Mouse (Mus musculus): ENCODE data around the gene Mettl9. TPM values are rescaled to one million over a fixed set of nuclear protein-coding genes. Genes with fewer than 3 reads are reported as not detected.
"Not testable (repeated sequence)": the region's sequence is repeated elsewhere in the genome, so short reads cannot be mapped to it uniquely, and the experiment has no call there.

Gene Mettl9
- 10 to 100 TPM; 20.4 to 26.1 (median 23.6) TPM for total RNA-seq (2022)

GRCm38 (mm10) chr7:121033856-121034652 lies at the start of gene Mettl9:
TSS of gene Mettl9 (plus strand) at chr7:121034445.
- DNase-seq (ENCODE audit: low spot score in 2 of 2): peak; percentile 81 to 87

GRCm38 (mm10) chr7:120991191-120991590 lies 43.1 kb upstream of the Mettl9 start:
- DNase-seq (ENCODE audit: low spot score in 2 of 2): no peak

GRCm38 (mm10) chr7:120999021-120999530 lies 35.2 kb upstream of the Mettl9 start:
- no peak for DNase-seq (ENCODE audit: low spot score in 2 of 2)

- DNase-seq (ENCODE audit: low spot score in 2 of 2): no peak
Observed at GRCm38 (mm10) chr7:121000065-121000822, 34.0 kb upstream of the Mettl9 start.

- no peak for DNase-seq (ENCODE audit: low spot score in 2 of 2)
Observed at GRCm38 (mm10) chr7:121001879-121002278, 32.4 kb upstream of the Mettl9 start.

GRCm38 (mm10) chr7:121002407-121002928 lies 31.8 kb upstream of the Mettl9 start:
- DNase-seq (ENCODE audit: low spot score in 2 of 2): no peak

GRCm38 (mm10) chr7:121003793-121004418 lies 30.3 kb upstream of the Mettl9 start:
- no peak for DNase-seq (ENCODE audit: low spot score in 2 of 2)

GRCm38 (mm10) chr7:121011794-121012689 lies 22.2 kb upstream of the Mettl9 start:
- DNase-seq (ENCODE audit: low spot score in 2 of 2): no peak

GRCm38 (mm10) chr7:121014486-121014885 lies 19.8 kb upstream of the Mettl9 start:
- DNase-seq (ENCODE audit: low spot score in 2 of 2): no peak

GRCm38 (mm10) chr7:121018778-121019177 lies 15.5 kb upstream of the Mettl9 start:
- no peak for DNase-seq (ENCODE audit: low spot score in 2 of 2)

GRCm38 (mm10) chr7:121020277-121020676 lies 14.0 kb upstream of the Mettl9 start:
- DNase-seq (ENCODE audit: low spot score in 2 of 2): no peak

- DNase-seq (ENCODE audit: low spot score in 2 of 2): no peak
Observed at GRCm38 (mm10) chr7:121025221-121026008, 8.8 kb upstream of the Mettl9 start.

GRCm38 (mm10) chr7:121026300-121026699 lies 7.9 kb upstream of the Mettl9 start:
- no peak for DNase-seq (ENCODE audit: low spot score in 2 of 2)

GRCm38 (mm10) chr7:121029947-121030346 lies 4.3 kb upstream of the Mettl9 start:
- DNase-seq (ENCODE audit: low spot score in 2 of 2): not testable (repeated sequence)

- DNase-seq (ENCODE audit: low spot score in 2 of 2): no peak
Observed at GRCm38 (mm10) chr7:121034701-121035141, 476 bp downstream of the Mettl9 start.

GRCm38 (mm10) chr7:121035161-121035721 lies 996 bp downstream of the Mettl9 start:
- DNase-seq (ENCODE audit: low spot score in 2 of 2): peak in 1 of 2 experiments; percentile 5

- DNase-seq (ENCODE audit: low spot score in 2 of 2): no peak
Observed at GRCm38 (mm10) chr7:121040595-121040994, 6.3 kb downstream of the Mettl9 start.

GRCm38 (mm10) chr7:121041989-121042388 lies 7.7 kb downstream of the Mettl9 start:
- no peak for DNase-seq (ENCODE audit: low spot score in 2 of 2)

GRCm38 (mm10) chr7:121043004-121043403 lies 8.8 kb downstream of the Mettl9 start:
- no peak for DNase-seq (ENCODE audit: low spot score in 2 of 2)
